9 mouse cellular contexts compared by ENCODE assay signal in the genomic region with DNA sequence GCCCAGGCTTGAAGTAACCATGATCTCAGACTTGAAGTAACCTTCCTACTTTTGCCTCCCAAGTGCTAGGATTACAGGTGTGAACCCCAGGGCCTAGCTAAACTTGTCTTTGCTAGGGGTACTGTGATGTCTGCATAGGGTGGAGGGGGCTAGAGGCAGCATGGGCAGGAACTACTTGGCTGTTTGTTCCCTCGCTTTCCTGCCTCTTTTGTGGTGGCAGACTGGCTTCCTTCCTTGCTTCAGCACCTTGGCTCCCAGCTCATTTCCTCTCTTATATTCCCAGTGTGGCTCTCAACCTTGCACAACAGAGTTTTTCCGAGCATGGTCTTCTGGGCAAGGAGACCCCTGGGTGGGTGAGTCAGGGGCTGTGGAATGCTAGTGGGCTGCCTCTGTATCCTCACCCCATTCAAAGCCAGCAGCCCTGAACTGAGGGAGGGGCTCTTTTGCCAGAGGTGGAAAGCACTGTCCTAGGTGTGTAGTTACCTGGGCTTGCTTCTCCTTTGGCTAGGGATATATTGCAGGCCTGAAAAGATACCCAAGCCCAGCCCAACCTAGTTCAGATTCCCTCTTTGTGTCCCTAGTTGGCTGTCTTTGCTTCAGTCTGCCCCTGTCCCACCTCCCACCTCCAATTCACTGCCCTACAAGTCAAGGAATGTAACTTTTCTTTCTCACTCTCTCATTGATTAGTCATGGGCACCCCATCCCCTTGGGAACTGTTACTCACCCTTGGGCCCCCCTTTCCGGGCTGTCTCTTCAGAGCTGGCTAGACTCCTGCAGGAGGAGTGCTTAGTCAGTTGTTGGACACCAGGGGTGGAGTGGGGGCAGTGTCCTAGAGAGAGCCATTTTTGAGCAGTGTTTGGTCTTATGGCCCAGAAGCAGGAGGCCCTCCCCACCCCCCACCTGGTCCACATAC. TPM values are rescaled to one million over a fixed set of nuclear protein-coding genes. Genes with fewer than 3 reads are reported as not detected.
A peak's percentile ranks its signal among the peaks of the same experiment; 100 is the strongest.
DNase-seq lines count a peak whose midpoint lies in the region; TF ChIP-seq lines count a peak whose summit lies in the region.
"Had no signal": no experiment of that assay in that cellular context is flagged by ENCODE, and none has a peak within 500 bp of the region (broad histone marks: within the 10 kb centered on the region; RNA-seq: fewer than 3 reads in every experiment).

No protein-coding gene starts in this region.

- no peak overlapping the region for H3K4me3 ChIP-seq in kidney, adult 2 months (ENCODE audit: insufficient read depth, low read depth, low read length)
- H3K4me3 ChIP-seq in brown adipose tissue, adult 24 weeks (ENCODE audit: insufficient read depth, low read depth, low read length), result no peak overlapping the region
- no peak overlapping the region for H3K4me3 ChIP-seq in limb, embryonic 10.5 days
- H3K4me3 ChIP-seq: liver, embryonic 13.5 days had no signal

- no peak for TF ChIP-seq CTCF in kidney, adult 2 months (conservative IDR thresholded peaks at IDR 0.05; ENCODE audit: insufficient read depth, insufficient read length, low read depth, low read length)

- WGBS in kidney, adult 2 months, result 69% methylated on average over 3 of the region's 3 CpGs
- 81% methylated on average over 3 of the region's 3 CpGs for WGBS in limb, embryonic 10.5 days

- TF ChIP-seq POLR2A in kidney, adult 2 months (IDR thresholded peaks at IDR 0.05; ENCODE audit: low read depth, low read length), result no peak

- no peaks in the 10 kb centered on the region for H3K27me3 ChIP-seq in kidney, adult 2 months (replicated peaks; ENCODE audit: control insufficient read depth, insufficient read depth, low read length)
- no peaks in the 10 kb centered on the region for H3K27me3 ChIP-seq in limb, embryonic 10.5 days (ENCODE audit: low read depth, poor library complexity, severe bottlenecking)

- peak; percentile 35 to 39 for DNase-seq in adrenal gland, adult (ENCODE audit: inconsistent age in 2 of 2, low spot score in 1 of 2)
- DNase-seq in adrenal gland, adult 8-10 months, result no peak
- peak; percentile 44 for DNase-seq in kidney, adult 2 months
- no peak for DNase-seq in kidney, adult 11 months
- no peak for DNase-seq in limb, embryonic 10.5 days (ENCODE audit: low spot score)
- DNase-seq in frontal cortex, postnatal 10 days (ENCODE audit: low spot score in 2 of 2), result no peak
- DNase-seq in testis, postnatal 14 days (ENCODE audit: low spot score), result no peak
- DNase-seq: liver, embryonic 13.5 days had no signal

- H3K4me1 ChIP-seq in kidney, adult 2 months (ENCODE audit: control insufficient read depth, insufficient read depth, low read length), result no peaks in the 10 kb centered on the region
- H3K4me1 ChIP-seq in brown adipose tissue, adult 24 weeks (ENCODE audit: control insufficient read depth, insufficient read depth, insufficient read length, low read length), result peaks cover 30% of the 10 kb centered on the region
- peaks cover 33% of the 10 kb centered on the region for H3K4me1 ChIP-seq in limb, embryonic 10.5 days

- peak overlapping the region; percentile 41 for H3K27ac ChIP-seq in kidney, adult 2 months (ENCODE audit: insufficient read depth, low read depth, low read length)
- peak overlapping the region; percentile 2 for H3K27ac ChIP-seq in brown adipose tissue, adult 24 weeks (replicated peaks; ENCODE audit: low read depth, low read length)
- peak overlapping the region; percentile 2; the same call in 1 of the 2 replicates for H3K27ac ChIP-seq in limb, embryonic 10.5 days
- H3K27ac ChIP-seq: liver, embryonic 13.5 days had no signal

- no peaks in the 10 kb centered on the region for H3K36me3 ChIP-seq in kidney, adult 2 months (ENCODE audit: control insufficient read depth, insufficient read depth, low read length)
- no peaks in the 10 kb centered on the region for H3K36me3 ChIP-seq in limb, embryonic 10.5 days
- H3K36me3 ChIP-seq: liver, embryonic 13.5 days had no signal

- no peaks in the 10 kb centered on the region for H3K9me3 ChIP-seq in limb, embryonic 10.5 days (replicated peaks)
- H3K9me3 ChIP-seq: liver, embryonic 13.5 days had no signal

RNA-seq across cellular contexts. Expression of gene Itga5, which starts 11.4 kb away (rescaled TPM):
- total RNA-seq in adrenal gland, adult 8-10 months (2022), result 10 to 100 TPM; 29.5 to 36.7 (median 34.0) TPM
- polyA plus RNA-seq in kidney, adult 2 months (2012; rRNA removed), result 9.3 and 9.7 TPM in 2 replicates
- 2.7 and 5.3 TPM in 2 replicates for polyA plus RNA-seq in brown adipose tissue, adult 24 weeks (2012; ENCODE audit: insufficient read depth, insufficient read length, missing spikeins)
- 33.5 and 36.6 TPM in 2 replicates for polyA plus RNA-seq in limb, embryonic 10.5 days (2016; fragmentation: Nextera tagmentation; extraction: Ambion mirVana)

RNA-seq across cellular contexts. Expression of gene Zfp385a, which starts 38.1 kb away (rescaled TPM):
- total RNA-seq in adrenal gland, adult 8-10 months (2022), result 10 to 100 TPM; 13.4 to 21.9 (median 19.1) TPM
- polyA plus RNA-seq in kidney, adult 2 months (2012; rRNA removed), result 5.2 and 6.1 TPM in 2 replicates
- polyA plus RNA-seq in brown adipose tissue, adult 24 weeks (2012; ENCODE audit: insufficient read depth, insufficient read length, missing spikeins), result 12.2 and 17.4 TPM in 2 replicates
- polyA plus RNA-seq in limb, embryonic 10.5 days (2016; fragmentation: Nextera tagmentation; extraction: Ambion mirVana), result 22.1 and 22.8 TPM in 2 replicates

RNA-seq across cellular contexts. Expression of gene Gtsf1, which starts 52.3 kb away (rescaled TPM):
- not detected for total RNA-seq in adrenal gland, adult 8-10 months (2022)
- polyA plus RNA-seq in kidney, adult 2 months (2012; rRNA removed), result 0.23 TPM in 1 of 2 replicates, not detected in the other
- polyA plus RNA-seq in brown adipose tissue, adult 24 weeks (2012; ENCODE audit: insufficient read depth, insufficient read length, missing spikeins), result not detected in 2 replicates
- not detected in 2 replicates for polyA plus RNA-seq in limb, embryonic 10.5 days (2016; fragmentation: Nextera tagmentation; extraction: Ambion mirVana)
- polyA plus RNA-seq: liver, embryonic 13.5 days had no signal

Comparison
In these comparisons a context has a peak if more than half of its experiments do, and no peak if none do; other contexts are left out.
1. DNase-seq: peak in adrenal gland, adult (2 of 2) and kidney, adult 2 months (single experiment); none in adrenal gland, adult 8-10 months (single experiment), kidney, adult 11 months (single experiment), limb, embryonic 10.5 days (single experiment), frontal cortex, postnatal 10 days (0 of 2) and testis, postnatal 14 days (single experiment).
2. Peak in every context shown above with its lines, with median percentiles within 50 percentile points of each other: H3K27ac ChIP-seq.